Mouse (Mus musculus): ENCODE results near the gene St5. TPM values are rescaled to one million over a fixed set of nuclear protein-coding genes. Genes with fewer than 3 reads are reported as not detected.

Gene St5
- polyA plus RNA-seq, 1 experiment = 44.8 TPM

DNA sequence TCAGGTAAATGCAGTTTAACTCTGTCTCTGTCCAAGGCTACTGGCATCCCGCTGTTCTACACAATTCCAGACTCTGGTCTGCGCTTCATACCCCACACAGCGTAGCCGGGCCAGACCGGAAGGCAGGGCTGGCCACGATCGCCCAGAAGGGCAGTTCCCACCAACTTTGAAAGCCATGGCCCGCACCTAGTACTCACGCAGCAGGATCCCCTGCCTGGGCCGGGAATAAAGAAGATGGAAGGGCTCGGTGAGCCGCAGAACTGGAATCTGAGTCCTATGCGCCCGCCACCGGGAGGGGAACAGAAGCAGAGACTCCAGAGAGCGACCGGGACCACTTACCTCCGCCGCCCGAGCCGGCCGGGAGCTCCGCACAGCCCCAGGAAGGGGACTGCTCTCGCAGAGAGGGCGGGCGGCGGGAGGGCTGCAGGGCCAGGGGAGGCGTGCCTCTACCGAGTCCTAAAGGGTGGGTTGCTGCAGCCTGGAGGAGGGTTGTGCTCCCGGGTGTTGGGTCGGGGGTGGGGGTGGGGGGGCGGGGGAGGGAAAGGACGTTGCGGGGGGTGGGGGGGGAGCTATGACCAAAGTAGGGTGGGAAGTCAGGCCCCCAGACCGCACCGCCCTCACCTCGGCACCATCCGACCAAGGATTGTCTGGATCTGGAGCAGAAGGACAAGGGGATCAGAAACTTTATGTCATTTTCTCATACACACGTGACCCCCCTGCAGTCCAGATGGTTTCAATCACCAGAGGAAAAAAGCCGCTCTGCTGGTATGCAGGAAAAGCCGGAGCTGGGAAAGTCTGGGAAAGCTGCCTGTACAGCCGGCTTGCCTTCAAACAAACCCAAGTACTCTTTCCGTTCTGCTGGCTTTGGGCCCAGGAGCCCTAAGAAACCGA is 31.6 kb downstream of the St5 start:
- WGBS = under 1% methylated on average over 38 of the region's 44 CpGs
- TF ChIP-seq POLR2A (IDR thresholded peaks at IDR 0.05; ENCODE audit: borderline replicate concordance, insufficient read depth, low read length) (no peak), CTCF (IDR thresholded peaks at IDR 0.05; ENCODE audit: borderline replicate concordance, insufficient read depth, low read depth, low read length) (no peak)
- Histone ChIP-seq H3K27me3 (ENCODE audit: control insufficient read depth, insufficient read depth, low read length) (no peaks in the 10 kb centered on the region), H3K4me1 (ENCODE audit: control insufficient read depth, insufficient read depth, low read length) (no peaks in the 10 kb centered on the region), H3K27ac (ENCODE audit: insufficient read depth, low read length) (peak overlapping the region; percentile 1; the same call in 1 of the 2 replicates), H3K4me3 (replicated peaks; ENCODE audit: insufficient read depth, low read depth, low read length) (peak overlapping the region; percentile 77)
- DNase-seq = peak; percentile 60 to 71

- WGBS = 85% methylated on average over 5 of the region's 5 CpGs
- H3K4me3 ChIP-seq (replicated peaks; ENCODE audit: insufficient read depth, low read depth, low read length) = no peak overlapping the region
- no peaks in the 10 kb centered on the region for H3K4me1 ChIP-seq (ENCODE audit: control insufficient read depth, insufficient read depth, low read length)
- H3K27me3 ChIP-seq (ENCODE audit: control insufficient read depth, insufficient read depth, low read length) = no peaks in the 10 kb centered on the region
- no peak for DNase-seq
- TF ChIP-seq CTCF (IDR thresholded peaks at IDR 0.05; ENCODE audit: borderline replicate concordance, insufficient read depth, low read depth, low read length) = no peak
- no peak for TF ChIP-seq POLR2A (IDR thresholded peaks at IDR 0.05; ENCODE audit: borderline replicate concordance, insufficient read depth, low read length)
- no peak overlapping the region for H3K27ac ChIP-seq (ENCODE audit: insufficient read depth, low read length)
Observed at GRCm38 (mm10) chr7:109669426-109670170, 33.8 kb downstream of the St5 start.

GRCm38 (mm10) chr7:109666664-109667063 is 36.7 kb downstream of the St5 start:
- no peak for TF ChIP-seq CTCF (IDR thresholded peaks at IDR 0.05; ENCODE audit: borderline replicate concordance, insufficient read depth, low read depth, low read length)
- TF ChIP-seq POLR2A (IDR thresholded peaks at IDR 0.05; ENCODE audit: borderline replicate concordance, insufficient read depth, low read length) = no peak
- Histone ChIP-seq H3K27me3 (ENCODE audit: control insufficient read depth, insufficient read depth, low read length) (no peaks in the 10 kb centered on the region), H3K4me1 (ENCODE audit: control insufficient read depth, insufficient read depth, low read length) (no peaks in the 10 kb centered on the region), H3K27ac (ENCODE audit: insufficient read depth, low read length) (no peak overlapping the region), H3K4me3 (replicated peaks; ENCODE audit: insufficient read depth, low read depth, low read length) (no peak overlapping the region)
- DNase-seq = no peak
- 84% methylated on average over 5 of the region's 5 CpGs for WGBS

DNA sequence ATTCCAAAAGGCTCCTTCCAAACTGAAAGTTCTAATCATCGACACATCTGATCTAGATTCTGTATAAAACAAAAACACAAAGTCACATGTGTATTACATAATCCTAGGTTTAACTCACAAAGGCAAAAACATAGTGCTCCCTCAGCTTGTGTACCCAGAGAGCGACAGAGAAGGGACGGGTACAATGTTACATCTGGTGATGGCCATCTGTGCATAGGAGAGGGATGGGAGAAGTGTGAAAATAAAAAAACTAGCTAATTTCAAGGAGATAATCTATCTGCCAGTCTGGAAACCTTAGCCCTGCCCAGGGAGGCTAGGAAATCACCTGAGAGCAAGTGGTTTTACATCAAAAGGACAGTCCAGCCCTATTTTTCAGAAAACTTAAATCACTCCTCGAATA is 40.8 kb downstream of the St5 start:
- WGBS = 76% methylated on average over 4 of the region's 4 CpGs
- no peak for DNase-seq
- Histone ChIP-seq H3K27ac (ENCODE audit: insufficient read depth, low read length) (no peak overlapping the region), H3K4me3 (replicated peaks; ENCODE audit: insufficient read depth, low read depth, low read length) (no peak overlapping the region), H3K27me3 (ENCODE audit: control insufficient read depth, insufficient read depth, low read length) (no peaks in the 10 kb centered on the region), H3K4me1 (ENCODE audit: control insufficient read depth, insufficient read depth, low read length) (no peaks in the 10 kb centered on the region)
- no peak for TF ChIP-seq POLR2A (IDR thresholded peaks at IDR 0.05; ENCODE audit: borderline replicate concordance, insufficient read depth, low read length)
- TF ChIP-seq CTCF (IDR thresholded peaks at IDR 0.05; ENCODE audit: borderline replicate concordance, insufficient read depth, low read depth, low read length) = no peak

GRCm38 (mm10) chr7:109659278-109659677 is 44.1 kb downstream of the St5 start:
- TF ChIP-seq CTCF (IDR thresholded peaks at IDR 0.05; ENCODE audit: borderline replicate concordance, insufficient read depth, low read depth, low read length) (no peak), POLR2A (IDR thresholded peaks at IDR 0.05; ENCODE audit: borderline replicate concordance, insufficient read depth, low read length) (no peak)
- Histone ChIP-seq H3K27ac (ENCODE audit: insufficient read depth, low read length) (no peak overlapping the region), H3K27me3 (ENCODE audit: control insufficient read depth, insufficient read depth, low read length) (no peaks in the 10 kb centered on the region), H3K4me1 (ENCODE audit: control insufficient read depth, insufficient read depth, low read length) (no peaks in the 10 kb centered on the region), H3K4me3 (replicated peaks; ENCODE audit: insufficient read depth, low read depth, low read length) (no peak overlapping the region)
- 96% methylated on average over 2 of the region's 2 CpGs for WGBS
- no peak for DNase-seq

DNA sequence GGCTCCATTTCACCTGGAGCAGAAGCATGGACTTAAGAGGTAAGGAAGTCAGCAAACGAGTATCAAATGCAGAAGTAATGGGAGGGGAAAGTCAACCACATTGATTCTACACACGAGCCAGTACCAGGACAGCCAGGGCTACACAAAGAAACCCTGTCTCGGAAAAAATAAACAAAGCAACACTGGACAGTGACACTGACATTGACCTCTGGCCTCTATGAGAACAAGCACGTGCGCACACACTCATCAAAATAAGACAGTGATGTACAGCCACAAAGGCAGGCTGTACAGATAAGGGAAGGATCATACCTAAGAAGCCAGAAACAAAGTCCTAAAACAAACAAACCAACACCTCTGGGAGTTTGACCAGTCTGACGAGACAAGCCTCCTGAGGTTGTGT is 45.5 kb downstream of the St5 start:
- H3K27ac ChIP-seq (ENCODE audit: insufficient read depth, low read length) = no peak overlapping the region
- 72% methylated on average over 6 of the region's 6 CpGs for WGBS
- H3K4me1 ChIP-seq (ENCODE audit: control insufficient read depth, insufficient read depth, low read length) = no peaks in the 10 kb centered on the region
- no peak for DNase-seq
- TF ChIP-seq CTCF (IDR thresholded peaks at IDR 0.05; ENCODE audit: borderline replicate concordance, insufficient read depth, low read depth, low read length) (no peak), POLR2A (IDR thresholded peaks at IDR 0.05; ENCODE audit: borderline replicate concordance, insufficient read depth, low read length) (no peak)
- H3K4me3 ChIP-seq (replicated peaks; ENCODE audit: insufficient read depth, low read depth, low read length) = no peak overlapping the region
- no peaks in the 10 kb centered on the region for H3K27me3 ChIP-seq (ENCODE audit: control insufficient read depth, insufficient read depth, low read length)

DNA sequence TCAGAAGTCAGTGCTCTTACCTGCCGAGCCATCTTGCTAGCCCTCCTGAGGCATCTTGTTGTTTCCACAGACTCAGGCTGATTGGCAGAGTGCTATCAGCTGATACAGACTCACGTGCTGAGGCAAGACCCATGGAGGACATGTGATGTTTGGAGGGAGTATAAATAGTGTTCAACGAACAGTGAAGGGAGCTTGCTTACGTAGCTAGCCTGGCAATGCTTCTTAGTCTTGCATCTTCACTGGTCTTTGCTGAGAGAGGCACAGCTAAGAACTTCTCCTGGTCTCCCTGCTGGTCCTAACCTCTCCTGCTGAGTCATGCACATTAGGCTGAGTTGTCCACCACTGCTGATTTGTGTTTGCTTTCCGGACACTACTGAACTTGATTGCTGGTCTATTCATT is 48.5 kb downstream of the St5 start:
- no peaks in the 10 kb centered on the region for H3K27me3 ChIP-seq (ENCODE audit: control insufficient read depth, insufficient read depth, low read length)
- H3K4me1 ChIP-seq (ENCODE audit: control insufficient read depth, insufficient read depth, low read length) = no peaks in the 10 kb centered on the region
- no peak overlapping the region for H3K4me3 ChIP-seq (replicated peaks; ENCODE audit: insufficient read depth, low read depth, low read length)
- no peak overlapping the region for H3K27ac ChIP-seq (ENCODE audit: insufficient read depth, low read length)
- TF ChIP-seq POLR2A (IDR thresholded peaks at IDR 0.05; ENCODE audit: borderline replicate concordance, insufficient read depth, low read length) (no peak), CTCF (IDR thresholded peaks at IDR 0.05; ENCODE audit: borderline replicate concordance, insufficient read depth, low read depth, low read length) (no peak)
- DNase-seq = no peak
- 82% methylated on average over 5 of the region's 5 CpGs for WGBS

Measured in cerebellum, adult 2 months (tissue).